Mouse (Mus musculus) embryonic facial prominence, embryonic 11.5 days (tissue): ENCODE data around the gene Gpr55. TPM values are rescaled to one million over a fixed set of nuclear protein-coding genes. Genes with fewer than 3 reads are reported as not detected.

Source experiments
- ATAC-seq: fragments of 200-750 bp; cut with Nextera tagmentation; replicated peaks from 2 replicates; pipeline ENCODE4 v1.8.0; 2017; ENCODE audit warnings: low read depth; ENCODE audit not compliant: insufficient number of reproducible peaks, low FRiP score, low TSS enrichment
- DNase-seq: peaks from one replicate; pipeline ENCODE4 v3.0.0-alpha.2; 2015; ENCODE audit warnings: low spot score
- H3K27ac ChIP-seq: fragments of 300-500 bp; sonication (generic); replicated peaks from 2 replicates; pipeline ENCODE4 v1.5.1; 2014; ENCODE audit warnings: mild to moderate bottlenecking, low read depth, low read length, control low read depth
- H3K27me3 ChIP-seq: fragments of 300-500 bp; sonication (generic); 2 replicates; pipeline ENCODE4 v1.6.1; 2014; ENCODE audit warnings: mild to moderate bottlenecking, low read length, moderate library complexity, mixed read lengths; ENCODE audit not compliant: control insufficient read depth, insufficient read depth
- H3K36me3 ChIP-seq: fragments of 300-500 bp; sonication (generic); replicated peaks from 2 replicates; pipeline ENCODE4 v1.6.1; 2014; ENCODE audit warnings: low read depth, mild to moderate bottlenecking, low read length, moderate library complexity, mixed read lengths; ENCODE audit not compliant: control insufficient read depth, insufficient read depth
- H3K4me1 ChIP-seq: fragments of 300-500 bp; sonication (generic); 2 replicates; pipeline ENCODE4 v1.6.1; 2014; ENCODE audit warnings: low read length, mixed read lengths; ENCODE audit not compliant: control insufficient read depth, insufficient read depth
- H3K4me2 ChIP-seq: fragments of 300-500 bp; sonication (generic); 2 replicates; pipeline ENCODE4 v1.6.1; 2014; ENCODE audit warnings: low read depth, mild to moderate bottlenecking, control low read depth, low read length, moderate library complexity
- H3K4me3 ChIP-seq: fragments of 300-500 bp; sonication (generic); 2 replicates; pipeline ENCODE4 v1.5.1; 2014; ENCODE audit warnings: low read depth, low read length, control low read depth
- H3K9ac ChIP-seq: fragments of 300-500 bp; sonication (generic); replicated peaks from 2 replicates; pipeline ENCODE4 v1.6.1; 2014; ENCODE audit warnings: mild to moderate bottlenecking, control low read depth, low read length
- H3K9me3 ChIP-seq: fragments of 300-500 bp; sonication (generic); replicated peaks from 2 replicates; pipeline ENCODE4 v1.6.1; 2016; ENCODE audit warnings: mild to moderate bottlenecking, low read length, inconsistent platforms, mixed read lengths; ENCODE audit not compliant: control insufficient read depth
- WGBS: fragments of 180-500 bp; shearing (Covaris S2); extraction: QIAGEN DNeasy Blood & Tissue Kit; methylation state at CpG from one replicate; pipeline ENCODE4 v1.1.7; 2014; 5-methylcytosine and 5-hydroxymethylcytosine counted together
- polyA plus RNA-seq: library from polyadenylated mRNA; unstranded; fragments of >200 nt; fragmentation: Nextera tagmentation; extraction: Ambion mirVana; gene quantifications from 2 replicates; pipeline ENCODE4 v1.2.1, GENCODE M21; 2014

The Gpr55 gene
- polyA plus RNA-seq, 1 experiment from 2014 or later = not detected

DNA sequence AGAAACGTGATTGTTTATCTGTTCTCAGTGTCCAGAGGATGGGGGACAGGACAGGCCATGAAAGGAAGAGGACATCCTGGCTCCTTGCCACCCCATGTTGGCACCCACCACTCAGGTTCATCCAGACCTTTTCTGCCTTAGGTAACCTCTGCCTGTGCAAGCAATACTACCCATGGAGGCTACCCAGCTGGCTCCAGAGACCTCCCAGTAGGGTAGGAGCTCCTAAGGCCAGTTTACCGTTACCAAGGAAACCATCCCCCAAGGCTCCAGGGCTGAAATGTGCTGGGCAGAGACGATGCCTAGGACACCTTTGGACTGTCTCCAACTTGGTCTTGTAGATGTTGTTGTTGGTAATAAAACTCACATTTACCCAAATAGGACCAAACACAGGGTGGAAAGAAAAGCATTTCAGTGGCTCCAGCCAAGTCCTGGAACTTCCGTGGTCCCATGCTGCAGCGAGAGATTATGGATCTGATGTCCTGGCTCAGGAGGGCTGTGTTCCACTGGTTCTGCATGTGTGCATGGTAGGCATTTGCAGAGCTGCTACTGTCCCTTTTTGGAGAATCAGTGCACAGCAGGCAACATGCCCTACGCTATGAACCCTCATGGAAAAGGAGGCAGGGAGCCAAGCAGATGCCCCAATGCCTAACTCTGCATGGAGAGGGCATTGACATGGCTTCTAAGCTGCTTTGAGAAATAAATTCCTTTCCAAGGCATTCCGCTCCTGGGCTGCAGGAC is 38.5 kb downstream of the Gpr55 start:
- H3K36me3 ChIP-seq = no peaks in the 10 kb centered on the region
- DNase-seq = no peak
- H3K4me3 ChIP-seq = no peak overlapping the region
- H3K4me2 ChIP-seq = no peak overlapping the region
- ATAC-seq = no peak
- WGBS = 75% methylated on average over 7 of the region's 7 CpGs
- H3K9me3 ChIP-seq = no peaks in the 10 kb centered on the region
- H3K27ac ChIP-seq = no peak overlapping the region
- H3K4me1 ChIP-seq = no peaks in the 10 kb centered on the region
- H3K9ac ChIP-seq = no peak overlapping the region
- no peaks in the 10 kb centered on the region for H3K27me3 ChIP-seq

DNA sequence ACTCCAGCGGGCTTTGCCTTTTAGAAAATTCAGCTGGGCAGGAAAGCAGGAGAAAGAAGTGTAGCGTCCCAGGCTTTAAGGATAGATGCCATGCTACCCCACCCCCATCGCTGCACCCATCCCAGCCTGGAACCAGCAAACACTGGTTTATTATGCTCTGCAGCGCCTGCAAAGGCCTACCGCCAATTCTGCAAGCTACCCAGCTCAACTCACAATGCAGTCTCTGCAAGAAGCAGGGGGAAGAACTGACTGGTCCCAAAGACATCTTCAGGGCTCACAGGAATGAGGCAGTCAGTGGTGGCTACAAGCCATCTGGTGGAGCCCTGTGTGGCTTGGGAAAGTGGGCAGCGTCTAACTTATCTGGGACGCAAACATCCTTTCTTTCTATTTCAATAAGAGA is 39.1 kb downstream of the Gpr55 start:
- H3K9ac ChIP-seq = no peak overlapping the region
- H3K4me2 ChIP-seq = no peak overlapping the region
- H3K9me3 ChIP-seq = no peaks in the 10 kb centered on the region
- no peaks in the 10 kb centered on the region for H3K36me3 ChIP-seq
- H3K27me3 ChIP-seq = no peaks in the 10 kb centered on the region
- ATAC-seq (no peak), DNase-seq (no peak)
- H3K4me1 ChIP-seq = no peaks in the 10 kb centered on the region
- WGBS = 83% methylated on average over 7 of the region's 7 CpGs
- no peak overlapping the region for H3K27ac ChIP-seq
- no peak overlapping the region for H3K4me3 ChIP-seq

DNA sequence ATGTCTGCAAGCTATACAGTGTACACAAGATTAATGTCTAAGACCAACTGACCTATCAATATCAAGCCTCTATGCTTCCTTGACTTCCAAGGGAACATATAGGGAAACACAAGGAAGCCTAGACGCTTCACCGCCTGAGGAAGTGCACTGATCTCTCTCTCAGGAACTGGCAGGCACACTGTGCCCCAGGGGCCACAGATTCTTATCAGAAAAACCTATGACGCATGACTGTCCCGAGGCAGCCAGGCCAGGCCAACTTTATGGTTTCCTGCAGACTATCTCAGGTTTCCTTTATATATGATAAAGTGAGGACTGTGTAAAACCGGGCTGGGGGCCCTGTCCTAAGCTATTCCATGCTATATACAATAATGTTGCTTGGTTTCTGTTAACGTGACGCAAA is 41.2 kb downstream of the Gpr55 start:
- H3K27me3 ChIP-seq = no peaks in the 10 kb centered on the region
- no peak overlapping the region for H3K4me3 ChIP-seq
- H3K4me1 ChIP-seq = no peaks in the 10 kb centered on the region
- H3K27ac ChIP-seq = no peak overlapping the region
- ATAC-seq = no peak
- no peaks in the 10 kb centered on the region for H3K9me3 ChIP-seq
- no peak overlapping the region for H3K4me2 ChIP-seq
- H3K36me3 ChIP-seq = no peaks in the 10 kb centered on the region
- H3K9ac ChIP-seq = no peak overlapping the region
- WGBS = 82% methylated on average over 7 of the region's 7 CpGs
- no peak for DNase-seq

DNA sequence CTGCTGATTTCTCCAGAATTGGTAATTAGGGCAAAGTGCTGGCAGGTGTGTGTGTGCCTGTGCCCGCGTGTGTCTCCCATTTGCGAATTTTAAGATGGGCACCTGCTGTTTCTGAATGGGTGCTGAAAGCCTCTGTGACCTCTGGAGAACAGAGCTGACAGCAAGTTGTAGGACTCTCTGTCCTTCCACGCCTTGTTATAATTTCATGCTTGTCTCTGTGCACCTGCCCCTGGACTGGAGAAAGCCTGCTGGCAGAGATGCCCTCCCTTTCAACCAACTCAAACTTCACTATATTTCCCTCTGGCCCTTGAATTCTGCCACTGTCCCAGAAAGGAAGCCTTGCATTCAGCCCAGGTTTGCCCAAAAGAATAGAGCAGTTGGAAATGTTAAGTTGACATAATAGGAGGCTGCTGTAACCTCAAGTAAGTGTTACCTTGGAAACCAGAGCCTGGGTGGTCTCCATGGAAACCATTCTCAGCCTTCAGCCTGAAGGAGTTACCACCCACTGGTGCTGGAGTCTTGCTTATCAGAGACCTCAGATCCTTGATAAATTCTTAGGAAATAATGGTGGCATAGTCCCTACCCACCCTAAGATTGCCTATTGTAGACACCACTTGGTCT is 43.9 kb downstream of the Gpr55 start:
- peak; percentile 68 for DNase-seq
- Histone ChIP-seq H3K4me1 (no peaks in the 10 kb centered on the region), H3K9me3 (no peaks in the 10 kb centered on the region), H3K27ac (no peak overlapping the region), H3K4me3 (no peak overlapping the region), H3K4me2 (no peak overlapping the region), H3K27me3 (no peaks in the 10 kb centered on the region), H3K9ac (no peak overlapping the region), H3K36me3 (no peaks in the 10 kb centered on the region)
- 41% methylated on average over 4 of the region's 4 CpGs for WGBS
- ATAC-seq = peak; percentile 72

DNA sequence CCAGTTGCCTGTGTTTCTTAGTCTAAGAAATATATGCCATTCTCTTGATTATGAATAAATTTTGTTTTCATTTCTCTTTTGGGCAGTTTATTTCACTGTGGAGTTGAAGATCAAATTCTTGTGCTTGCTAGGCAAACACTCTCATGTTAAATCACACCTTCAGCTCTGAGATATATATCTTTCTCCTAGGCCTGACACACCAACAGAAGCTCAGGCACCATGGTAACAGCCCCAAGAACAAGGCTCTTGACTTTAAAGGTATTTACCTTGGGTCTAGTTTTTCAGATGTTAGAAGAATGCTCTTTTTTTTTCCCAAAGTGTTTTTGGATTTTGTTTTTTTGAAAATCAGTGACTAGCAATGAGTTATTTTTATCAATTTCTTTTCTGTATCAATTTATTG is 44.9 kb downstream of the Gpr55 start:
- no peaks in the 10 kb centered on the region for H3K4me1 ChIP-seq
- H3K9ac ChIP-seq = no peak overlapping the region
- H3K27ac ChIP-seq = no peak overlapping the region
- DNase-seq (no peak), ATAC-seq (no peak)
- H3K9me3 ChIP-seq = no peaks in the 10 kb centered on the region
- no peaks in the 10 kb centered on the region for H3K36me3 ChIP-seq
- H3K27me3 ChIP-seq = no peaks in the 10 kb centered on the region
- no peak overlapping the region for H3K4me2 ChIP-seq
- H3K4me3 ChIP-seq = no peak overlapping the region

DNA sequence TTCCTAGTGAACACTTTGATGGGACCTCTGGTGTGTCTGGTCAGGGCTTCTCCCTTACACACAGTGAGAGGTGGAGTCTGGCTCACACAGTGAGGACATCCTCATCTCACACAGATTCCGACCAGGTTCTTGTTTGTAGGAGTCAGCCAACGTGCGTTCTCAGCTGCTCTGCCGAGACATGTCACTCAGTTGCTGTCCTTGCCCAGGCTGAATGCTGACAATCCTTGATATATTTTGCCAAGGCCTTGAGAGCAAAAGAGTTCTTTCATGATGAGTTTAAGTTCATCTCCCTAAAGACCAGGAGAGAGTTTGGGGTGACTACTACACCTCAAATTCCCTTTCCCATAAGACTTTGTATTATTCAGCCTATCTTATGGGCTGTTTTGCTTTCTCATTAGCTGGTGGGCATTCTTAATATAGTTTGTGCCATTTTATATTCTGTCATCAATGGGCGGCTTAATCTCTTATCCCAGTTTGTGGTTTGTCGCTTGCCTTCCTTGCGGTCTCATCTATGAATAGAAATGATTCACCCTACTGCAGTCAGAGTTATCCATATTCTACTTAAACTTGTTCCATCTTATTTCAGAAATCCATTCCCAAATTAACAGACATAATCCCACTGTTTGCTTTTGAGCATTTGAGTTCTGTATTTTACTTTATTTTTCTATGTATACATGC is 47.6 kb downstream of the Gpr55 start:
- ATAC-seq = no peak
- Histone ChIP-seq H3K27me3 (no peaks in the 10 kb centered on the region), H3K9ac (no peak overlapping the region), H3K36me3 (no peaks in the 10 kb centered on the region), H3K4me2 (no peak overlapping the region), H3K9me3 (no peaks in the 10 kb centered on the region), H3K4me3 (no peak overlapping the region), H3K4me1 (no peaks in the 10 kb centered on the region), H3K27ac (no peak overlapping the region)
- 90% methylated on average over 7 of the region's 7 CpGs for WGBS
- no peak for DNase-seq

DNA sequence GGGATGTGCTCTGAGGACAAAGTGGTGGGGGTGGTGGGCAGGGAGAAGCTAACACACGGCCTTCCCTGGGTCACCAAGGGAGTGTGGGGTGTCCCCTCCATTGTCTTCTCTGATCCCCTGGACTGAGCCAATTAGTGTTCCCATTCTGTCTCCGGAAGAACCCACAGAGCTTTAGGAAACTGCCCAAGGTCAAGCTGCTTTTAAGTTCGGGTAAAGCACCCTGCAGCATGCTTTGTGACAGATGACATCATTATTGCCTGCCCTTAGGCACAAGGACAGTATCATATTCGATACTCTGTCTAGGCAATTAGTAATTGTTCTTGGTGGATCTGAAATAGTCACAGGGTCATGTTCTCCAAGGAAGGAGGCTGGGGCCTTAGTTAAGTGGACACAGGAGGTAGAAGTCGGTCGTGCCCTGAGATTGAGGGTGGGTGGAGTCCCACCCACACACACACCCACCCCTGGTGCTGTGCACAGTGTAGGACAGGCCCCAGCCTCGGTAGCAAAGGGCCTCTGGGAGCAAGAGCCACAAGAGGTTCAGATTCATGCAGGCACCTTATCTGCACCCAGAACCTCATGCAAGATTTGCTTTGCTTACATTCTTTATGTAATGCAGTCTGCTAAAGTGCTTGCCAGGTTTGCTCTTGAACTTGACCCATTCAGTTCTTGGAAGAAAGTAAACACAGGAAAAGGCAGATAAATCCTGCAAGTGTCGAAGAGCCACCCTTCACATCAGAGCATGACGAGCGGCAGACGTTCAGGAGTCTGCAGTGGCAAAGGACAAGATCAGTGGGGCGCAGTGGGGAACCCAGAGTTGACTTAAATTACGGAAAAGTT is 51.8 kb downstream of the Gpr55 start:
- no peak for DNase-seq
- WGBS = 72% methylated on average over 13 of the region's 13 CpGs
- H3K9ac ChIP-seq = no peak overlapping the region
- H3K36me3 ChIP-seq = peaks cover 5% of the 10 kb centered on the region
- H3K4me1 ChIP-seq = no peaks in the 10 kb centered on the region
- no peaks in the 10 kb centered on the region for H3K9me3 ChIP-seq
- H3K27me3 ChIP-seq = no peaks in the 10 kb centered on the region
- H3K27ac ChIP-seq = no peak overlapping the region
- no peak overlapping the region for H3K4me3 ChIP-seq
- ATAC-seq = no peak
- H3K4me2 ChIP-seq = no peak overlapping the region
